Mouse (Mus musculus) layer of hippocampus, postnatal 36 days (tissue): ENCODE data around the gene Nrtn. TPM values are rescaled to one million over a fixed set of nuclear protein-coding genes. Genes with fewer than 3 reads are reported as not detected.
A peak's percentile ranks its signal among the peaks of the same experiment; 100 is the strongest.

Source experiments
- DNase-seq, 2 experiments: peaks; one replicate each; pipeline ENCODE4 v3.0.0; 2022
- total RNA-seq, 2 experiments: library from RNA; stranded (reverse); gene quantifications; 2 replicates each; pipeline ENCODE4 v1.2.3; 2021

Nrtn gene
- total RNA-seq, 2 experiments from 2014 or later: 2.8 to 3.9 TPM

GRCm38 (mm10) chr17:56722441-56722840 lies 34.9 kb downstream of the Nrtn start:
- DNase-seq: no peak

GRCm38 (mm10) chr17:56717363-56718058 lies 39.8 kb downstream of the Nrtn start, which contains the start of the genes Ndufa11 and Vmac:
Gene Ndufa11, plus strand, starts transcription at chr17:56717767.
Gene Vmac, minus strand, starts transcription at chr17:56718022.
- DNase-seq: peak; percentile 84 to 87

GRCm38 (mm10) chr17:56716655-56717362 lies 40.5 kb downstream of the Nrtn start:
- DNase-seq: peak; percentile 95 to 97

- DNase-seq: no peak
These were observed 41.2 kb downstream of the Nrtn start for GRCm38 (mm10) chr17:56715914-56716654.

- DNase-seq: no peak
These were observed 42.0 kb downstream of the Nrtn start for GRCm38 (mm10) chr17:56715360-56715759.

- no peak for DNase-seq
These were observed 47.6 kb downstream of the Nrtn start for GRCm38 (mm10) chr17:56709708-56710107.

- DNase-seq: no peak
These were observed 48.6 kb downstream of the Nrtn start for GRCm38 (mm10) chr17:56708692-56709091.

GRCm38 (mm10) chr17:56706515-56706914 lies 50.8 kb downstream of the Nrtn start:
- DNase-seq: no peak

- DNase-seq: no peak
These were observed 54.3 kb downstream of the Nrtn start for GRCm38 (mm10) chr17:56703038-56703437.

Other genes starting within 250 kb of the Nrtn start
- not detected for gene Znrf4, start 245.1 kb downstream of the Nrtn start, total RNA-seq
- 1 to 10 TPM; 3.3 to 5.4 TPM for gene Gm20219, start 203.1 kb downstream of the Nrtn start, total RNA-seq
- 100 to 1,000 TPM; 142 to 174 TPM for gene Safb2, start 172.9 kb downstream of the Nrtn start, total RNA-seq
- 100 to 1,000 TPM; 178 to 183 TPM for gene Safb, start 172.7 kb downstream of the Nrtn start, total RNA-seq
- 100 to 1,000 TPM; 123 to 131 TPM for gene 2410015M20Rik, start 147.8 kb downstream of the Nrtn start, total RNA-seq
- 100 to 1,000 TPM; 358 to 400 TPM for gene Rpl36, start 144.1 kb downstream of the Nrtn start, total RNA-seq
- gene Lonp1, start 130.6 kb downstream of the Nrtn start, total RNA-seq: 10 to 100 TPM; 58.7 to 59.4 TPM
- gene Catsperd, start 129.4 kb downstream of the Nrtn start, total RNA-seq: under 1 TPM; 0.82 to 0.91 TPM
- gene Ranbp3, start 84.2 kb downstream of the Nrtn start, total RNA-seq: 10 to 100 TPM; 86.7 to 88.3 TPM
- 100 to 1,000 TPM; 213 to 221 TPM for gene Ndufa11, start 39.8 kb downstream of the Nrtn start, total RNA-seq
- 10 to 100 TPM; 10.4 to 14.2 TPM for gene Vmac, start 39.5 kb downstream of the Nrtn start, total RNA-seq
- 10 to 100 TPM; 68.6 to 71.1 TPM for gene Dus3l, start 7.2 kb upstream of the Nrtn start, total RNA-seq
- 1 to 10 TPM; 1.4 to 1.5 TPM for gene Prr22, start 12.7 kb upstream of the Nrtn start, total RNA-seq
- 1 to 10 TPM; 5.0 TPM for gene Rfx2, start 73.5 kb upstream of the Nrtn start, total RNA-seq
- gene Acsbg2, start 116.9 kb upstream of the Nrtn start, total RNA-seq: not detected
- gene 1700061G19Rik, start 117.9 kb upstream of the Nrtn start, total RNA-seq: under 1 TPM; 0.17 to 0.23 TPM
- gene Mllt1, start 177.9 kb upstream of the Nrtn start, total RNA-seq: 10 to 100 TPM; 82.4 to 90.3 TPM
- not detected for gene Acer1, start 224.6 kb upstream of the Nrtn start, total RNA-seq
- 10 to 100 TPM; 67.4 to 70.4 TPM for gene Clpp, start 232.8 kb upstream of the Nrtn start, total RNA-seq
- gene Alkbh7, start 239.8 kb upstream of the Nrtn start, total RNA-seq: 10 to 100 TPM; 20.1 to 26.4 TPM
- gene Pspn, start 242.5 kb upstream of the Nrtn start, total RNA-seq: not detected